Mouse (Mus musculus): ENCODE data around the gene Hist1h2bq.
"Not testable (repeated sequence)": the region's sequence is repeated elsewhere in the genome, so short reads cannot be mapped to it uniquely, and the experiment has no call there.

Gene Hist1h2bq

GRCm38 (mm10) chr13:21810073-21810472 lies at the start of gene Hist1h2bq, which contains the start of gene Hist1h2ao:
Gene Hist1h2bq (minus strand): TSS chr13:21810197.
Gene Hist1h2ao (plus strand): TSS chr13:21810465.
- DNase-seq, result not testable (repeated sequence)

GRCm38 (mm10) chr13:21855698-21856162 lies 45.7 kb upstream of the Hist1h2bq start:
- no peak for DNase-seq

GRCm38 (mm10) chr13:21855146-21855545 lies 45.1 kb upstream of the Hist1h2bq start:
- DNase-seq, result peak; percentile 64 to 70

GRCm38 (mm10) chr13:21852215-21852945 lies 42.4 kb upstream of the Hist1h2bq start:
- DNase-seq, result no peak

- not testable (repeated sequence) for DNase-seq
Observed at GRCm38 (mm10) chr13:21850696-21851095, 40.7 kb upstream of the Hist1h2bq start.

- DNase-seq, result no peak
Observed at GRCm38 (mm10) chr13:21847883-21848282, 37.9 kb upstream of the Hist1h2bq start.

- DNase-seq, result not testable (repeated sequence)
Observed at GRCm38 (mm10) chr13:21846356-21846755, 36.4 kb upstream of the Hist1h2bq start.

- not testable (repeated sequence) for DNase-seq
Observed at GRCm38 (mm10) chr13:21840508-21840907, 30.5 kb upstream of the Hist1h2bq start.

- not testable (repeated sequence) for DNase-seq
Observed at GRCm38 (mm10) chr13:21833461-21833860, 23.5 kb upstream of the Hist1h2bq start, which contains the start of the genes Hist1h2ap and Hist1h2br. Gene Hist1h2ap (minus strand): TSS chr13:21833507. Gene Hist1h2br (plus strand): TSS chr13:21833743.

GRCm38 (mm10) chr13:21831418-21832394 lies 21.7 kb upstream of the Hist1h2bq start, which contains the start of gene Hist1h4n:
Gene Hist1h4n (minus strand): TSS chr13:21832196.
- DNase-seq, result peak in 1 of 2 experiments; percentile 31

GRCm38 (mm10) chr13:21830344-21830743 lies 20.3 kb upstream of the Hist1h2bq start:
- no peak for DNase-seq

GRCm38 (mm10) chr13:21828511-21828910 lies 18.5 kb upstream of the Hist1h2bq start:
- DNase-seq, result no peak

- not testable (repeated sequence) for DNase-seq
Observed at GRCm38 (mm10) chr13:21820082-21820890, 10.3 kb upstream of the Hist1h2bq start.

GRCm38 (mm10) chr13:21812092-21812491 lies 2.1 kb upstream of the Hist1h2bq start:
- DNase-seq, result not testable (repeated sequence)

GRCm38 (mm10) chr13:21811539-21811938 lies 1.5 kb upstream of the Hist1h2bq start, which contains the start of gene Hist1h4m:
Gene Hist1h4m (plus strand): TSS chr13:21811746.
- DNase-seq, result peak; percentile 36 to 43

GRCm38 (mm10) chr13:21811074-21811473 lies 1.1 kb upstream of the Hist1h2bq start:
- not testable (repeated sequence) for DNase-seq

GRCm38 (mm10) chr13:21803058-21803457 lies 6.9 kb downstream of the Hist1h2bq start:
- not testable (repeated sequence) for DNase-seq

- DNase-seq, result not testable (repeated sequence)
Observed at GRCm38 (mm10) chr13:21797163-21797562, 12.8 kb downstream of the Hist1h2bq start.

- DNase-seq, result no peak
Observed at GRCm38 (mm10) chr13:21795584-21795983, 14.4 kb downstream of the Hist1h2bq start.

- DNase-seq, result no peak
Observed at GRCm38 (mm10) chr13:21790601-21791283, 19.3 kb downstream of the Hist1h2bq start.

- DNase-seq, result no peak
Observed at GRCm38 (mm10) chr13:21789925-21790324, 20.1 kb downstream of the Hist1h2bq start.
